Mouse (Mus musculus): ENCODE results near the gene Arhgef3.

- no peak for TF ChIP-seq CTCF (IDR thresholded peaks at IDR 0.05; ENCODE audit: low read depth, low read length)
- no peak for TF ChIP-seq POLR2A (IDR thresholded peaks at IDR 0.05; ENCODE audit: insufficient read depth, low read length)
- TF ChIP-seq EP300 (IDR thresholded peaks at IDR 0.05; ENCODE audit: insufficient read depth, low read depth, low read length): no peak
Measured at GRCm38 (mm10) chr14:27101735-27102134, 13.0 kb upstream of the Arhgef3 start.
